Mouse (Mus musculus) monocyte, adult 2 months (primary cell): ENCODE measurements around the gene Rab31.
"Not testable (repeated sequence)": the region's sequence is repeated elsewhere in the genome, so short reads cannot be mapped to it uniquely, and the experiment has no call there.

ENCODE experiments used
- DNase-seq, 2 experiments: peaks; one replicate each; pipeline ENCODE4 v3.0.0; 2022; ENCODE audit warnings: low spot score in 2 of 2, low read depth in 1 of 2

Gene Rab31

DNA sequence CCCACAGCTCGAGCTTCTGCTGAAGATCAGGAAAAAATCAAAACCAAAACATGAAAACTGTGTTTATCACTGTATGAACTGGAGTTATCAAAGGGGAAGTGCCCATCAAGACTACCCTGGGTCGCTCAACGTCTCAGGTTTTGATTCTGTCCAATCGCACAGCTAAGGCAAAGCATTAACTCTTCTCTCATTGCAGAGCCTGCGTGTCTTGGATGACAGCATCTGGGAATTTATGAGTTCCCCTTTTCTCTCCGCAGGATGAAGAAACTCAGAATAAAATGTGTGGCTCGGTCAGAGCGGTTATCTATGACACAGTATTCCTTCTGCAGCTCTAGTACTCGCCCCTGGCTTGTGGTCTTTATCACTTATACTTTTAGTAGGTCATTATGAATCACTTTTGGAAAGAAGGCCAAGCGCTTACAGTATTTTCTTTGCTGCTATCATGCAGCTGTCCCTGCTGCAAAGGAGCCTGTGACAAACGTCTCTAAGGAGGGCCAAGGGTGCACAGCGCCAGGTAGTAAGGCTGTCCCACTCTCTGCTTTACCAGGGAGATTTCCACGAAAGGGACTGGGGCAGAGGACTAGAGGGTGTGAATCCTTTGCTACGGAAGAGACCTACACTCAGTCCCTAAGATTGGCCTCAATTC lies 136.7 kb downstream of the Rab31 start:
- DNase-seq, result no peak

DNA sequence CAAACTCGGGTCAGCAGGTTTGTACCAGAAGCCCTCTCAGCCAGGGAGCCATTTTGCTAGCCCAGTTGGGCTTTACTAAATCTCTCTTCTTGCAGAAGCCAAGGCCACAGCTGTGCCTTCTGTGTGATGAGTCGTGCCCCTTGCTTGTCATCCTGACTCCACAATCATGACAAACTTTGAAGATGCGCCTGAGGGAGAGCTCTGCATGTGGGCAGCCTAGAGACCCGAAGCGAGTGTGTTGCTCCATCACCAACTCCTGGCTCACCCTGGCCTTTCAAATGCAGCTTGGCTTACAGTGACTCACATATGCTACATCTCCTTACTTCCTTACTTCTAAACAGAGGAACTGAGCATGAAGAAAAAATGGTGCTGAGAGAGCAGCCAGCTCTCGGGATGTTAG lies 142.6 kb downstream of the Rab31 start:
- DNase-seq, result no peak

DNA sequence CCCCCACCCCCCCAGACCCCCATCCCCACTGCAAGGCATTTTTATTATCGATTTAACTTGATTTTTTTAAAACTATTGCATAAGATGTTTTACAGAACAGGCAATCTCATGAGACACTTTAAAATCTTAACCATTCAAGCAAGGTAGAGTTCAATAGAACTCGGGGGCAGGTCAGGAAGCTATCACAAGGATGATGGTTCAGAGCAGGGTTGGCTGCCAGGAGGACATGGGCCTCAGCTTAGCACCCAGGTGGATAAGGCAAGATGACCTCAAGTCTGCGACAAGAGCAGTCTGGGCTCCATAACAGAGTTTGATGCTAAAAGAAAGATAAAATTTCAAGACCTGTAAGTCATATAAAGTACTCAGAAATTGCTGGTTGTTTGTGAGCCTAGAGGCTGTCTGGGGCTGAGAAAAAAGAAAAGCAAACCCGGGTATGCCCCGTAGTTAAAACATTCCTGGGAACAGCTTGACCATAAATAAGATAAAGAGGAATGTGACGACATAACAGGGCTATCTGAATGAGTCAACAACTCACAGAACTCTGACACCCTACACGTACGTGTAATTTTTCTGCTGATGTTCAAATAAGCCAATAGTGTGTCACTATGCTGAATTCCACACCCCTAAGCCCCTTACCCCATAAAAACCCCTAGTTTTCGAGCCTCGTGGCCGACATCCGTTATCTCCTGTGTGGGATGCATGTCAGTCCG lies 143.6 kb downstream of the Rab31 start:
- DNase-seq, result not testable (repeated sequence)

DNA sequence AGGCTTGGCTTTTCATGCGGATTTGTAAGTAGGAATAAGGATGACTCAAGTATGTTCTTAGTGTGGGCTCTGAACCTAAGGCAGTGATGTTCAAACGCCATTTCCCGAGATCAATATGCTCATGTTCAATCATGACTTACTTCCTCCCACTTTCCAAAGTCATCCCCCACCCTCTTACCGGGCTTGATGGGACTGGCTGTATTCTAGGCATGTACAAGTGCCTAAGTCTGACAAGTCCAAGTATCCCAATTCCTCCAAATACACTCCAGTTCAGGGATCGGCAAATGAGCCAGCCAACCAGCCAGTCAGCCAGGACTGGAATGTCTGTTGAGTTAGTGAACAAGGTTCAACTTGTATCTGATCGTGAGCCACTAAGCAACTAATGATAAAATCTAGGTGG lies 146.3 kb downstream of the Rab31 start:
- DNase-seq, result no peak

DNA sequence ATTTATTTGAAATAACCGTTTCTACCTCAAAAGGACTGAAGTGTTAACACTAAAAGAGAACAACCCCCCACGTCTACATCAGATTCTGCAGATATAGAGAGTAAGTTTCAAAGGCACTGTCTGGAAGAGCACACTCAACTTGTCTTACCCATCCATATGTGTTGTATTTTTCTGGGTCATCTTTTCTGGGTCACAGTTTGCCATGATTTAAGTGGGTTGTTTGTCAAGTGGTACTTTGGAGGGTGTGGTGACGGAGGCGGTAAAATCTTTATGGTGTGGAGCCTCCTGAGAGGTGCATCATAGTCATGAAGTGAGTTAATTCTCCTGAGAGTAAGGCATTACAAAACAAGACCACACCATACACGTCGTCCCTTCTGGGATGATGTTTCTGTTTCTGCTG lies 147.0 kb downstream of the Rab31 start:
- DNase-seq, result no peak

DNA sequence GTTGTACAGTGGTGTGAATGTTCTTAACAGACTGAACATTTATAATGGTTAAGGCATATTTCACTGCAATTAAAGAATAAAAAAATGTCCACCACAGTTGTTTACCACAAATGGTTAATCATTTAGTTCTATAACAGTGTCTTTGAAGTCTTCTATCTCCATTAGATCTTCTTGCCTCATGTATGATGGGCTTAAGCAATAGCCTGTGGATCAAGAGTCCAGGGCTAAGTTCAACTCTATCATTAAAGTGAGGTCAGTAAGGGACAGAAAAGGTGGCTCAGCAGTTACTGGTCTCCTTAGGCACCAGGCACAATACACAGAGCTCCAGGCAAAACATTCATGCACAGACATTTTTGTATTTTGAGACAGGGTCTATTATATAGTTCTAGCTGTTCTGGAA lies 149.4 kb downstream of the Rab31 start:
- no peak for DNase-seq

DNA sequence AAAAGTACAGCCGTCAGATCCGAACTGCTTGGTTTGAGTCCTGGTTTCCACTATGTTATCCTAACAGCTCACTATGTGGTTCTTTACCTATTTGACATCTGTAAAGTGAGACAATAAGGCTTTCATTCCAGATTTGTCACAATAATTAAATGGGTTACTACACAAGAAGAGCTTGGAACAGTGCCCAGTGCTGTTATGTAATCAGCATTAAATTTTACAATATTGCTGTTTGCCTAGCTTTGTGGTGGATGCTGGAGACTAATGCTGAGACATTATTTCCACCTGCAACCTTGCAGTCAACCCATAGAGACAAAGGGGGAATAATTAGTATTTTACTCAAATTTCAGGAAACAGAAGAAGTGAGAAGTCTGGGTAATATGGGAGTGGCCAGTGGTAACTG lies 154.1 kb downstream of the Rab31 start:
- DNase-seq, result no peak

DNA sequence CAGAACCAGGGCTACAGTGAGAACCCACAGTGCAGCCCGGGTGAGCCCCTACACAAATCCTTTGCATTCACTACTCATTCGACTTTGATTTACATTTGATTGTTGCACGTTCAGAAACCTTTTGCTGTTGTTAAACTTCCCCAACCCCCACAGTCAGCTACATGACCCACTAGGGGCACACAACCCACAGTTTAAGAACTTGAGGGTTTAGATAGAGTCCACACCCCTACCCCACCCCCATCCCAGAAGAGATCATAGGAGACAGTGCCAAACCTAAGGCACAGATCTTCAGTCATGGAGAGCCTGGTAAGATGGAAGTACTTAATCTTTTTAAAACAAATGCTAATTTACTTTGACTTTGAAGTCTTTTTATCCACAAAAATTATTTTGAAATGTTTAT lies 156.9 kb downstream of the Rab31 start:
- DNase-seq, result no peak

DNA sequence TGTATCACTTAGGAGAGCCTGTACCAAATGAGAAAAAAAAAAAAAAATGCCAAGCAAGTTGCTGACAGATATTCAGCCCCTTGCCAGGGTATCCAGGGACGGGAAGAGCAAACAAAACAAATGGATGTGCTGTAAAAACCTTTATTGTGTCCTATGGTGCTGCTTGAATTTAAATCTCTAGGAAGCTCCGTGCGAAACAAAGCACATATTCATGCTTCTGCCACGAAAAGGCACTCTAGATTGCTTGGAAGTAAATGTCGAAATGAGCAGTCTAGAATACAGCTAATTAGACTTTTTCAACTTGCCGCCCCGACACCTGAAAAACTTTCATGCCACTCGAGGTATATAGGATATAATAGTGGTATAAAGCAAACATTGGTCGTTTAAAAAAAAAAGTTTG lies 158.1 kb downstream of the Rab31 start:
- DNase-seq, result no peak

DNA sequence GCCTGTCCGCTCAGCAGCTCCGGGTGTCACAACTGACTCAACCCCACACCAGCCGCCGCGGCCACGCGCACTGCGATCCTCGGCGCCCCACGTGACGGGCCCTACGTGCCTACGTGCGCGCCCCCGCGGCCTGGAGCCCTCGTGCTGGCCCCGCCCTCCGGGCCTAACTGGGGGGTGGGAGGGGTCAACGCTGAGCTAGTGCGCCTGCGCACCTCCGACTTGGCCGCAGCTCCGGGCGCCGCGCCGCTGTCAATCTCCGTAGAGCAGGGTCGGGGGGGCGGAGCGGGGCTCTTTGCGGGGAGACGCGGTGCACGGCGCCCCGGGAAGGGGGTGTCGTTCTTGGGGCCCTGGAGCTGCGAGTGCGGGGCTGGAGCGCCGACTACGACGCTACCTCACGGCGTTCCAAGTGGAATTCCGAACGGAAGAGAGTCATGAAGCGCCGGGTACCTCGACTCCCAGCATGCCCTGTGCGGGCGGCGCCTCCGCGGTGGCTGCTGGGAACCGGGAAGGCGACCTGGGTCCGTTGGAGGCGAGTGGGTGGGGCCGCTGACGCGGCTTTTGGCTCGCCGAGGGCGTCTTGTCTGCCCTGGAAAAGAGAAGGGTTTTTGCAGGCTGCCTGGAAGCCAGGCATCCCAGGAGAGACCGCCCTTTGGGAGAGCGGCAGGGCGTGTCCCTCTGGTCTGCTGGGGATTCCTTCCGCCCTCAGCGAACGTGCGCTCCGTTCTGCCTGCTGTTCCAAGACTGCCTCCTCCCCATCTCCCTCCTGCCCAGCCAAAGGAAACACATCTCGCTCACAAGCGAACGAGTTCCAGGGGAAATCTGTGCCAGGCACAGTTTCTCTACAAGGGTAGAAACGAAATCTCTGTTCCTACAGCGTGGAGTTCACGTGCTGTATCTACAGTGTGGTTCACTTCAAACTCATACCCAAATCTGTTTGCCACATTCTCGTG lies 158.8 kb downstream of the Rab31 start, which contains the start of gene Vapa:
Gene Vapa (minus strand): TSS at position 93 of the 950 bp plus-strand sequence.
- peak; percentile 95 to 99 for DNase-seq

DNA sequence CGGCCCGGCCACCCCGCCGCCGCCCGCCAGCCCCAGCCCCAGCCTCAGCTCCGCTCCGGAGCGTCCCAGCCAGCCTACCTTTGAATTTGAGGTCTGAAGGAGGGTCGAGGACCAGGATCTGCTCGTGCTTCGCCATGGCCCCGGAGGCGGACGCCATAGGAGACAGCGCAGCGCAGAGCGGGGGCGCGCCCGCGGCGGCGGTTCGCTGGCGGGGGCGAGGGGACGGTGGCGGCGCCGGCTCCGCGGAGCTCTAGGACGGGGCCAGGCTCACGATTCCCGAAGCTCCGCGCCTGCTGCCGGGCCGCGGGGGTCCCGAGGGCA lies 159.4 kb downstream of the Rab31 start:
- no peak for DNase-seq

DNA sequence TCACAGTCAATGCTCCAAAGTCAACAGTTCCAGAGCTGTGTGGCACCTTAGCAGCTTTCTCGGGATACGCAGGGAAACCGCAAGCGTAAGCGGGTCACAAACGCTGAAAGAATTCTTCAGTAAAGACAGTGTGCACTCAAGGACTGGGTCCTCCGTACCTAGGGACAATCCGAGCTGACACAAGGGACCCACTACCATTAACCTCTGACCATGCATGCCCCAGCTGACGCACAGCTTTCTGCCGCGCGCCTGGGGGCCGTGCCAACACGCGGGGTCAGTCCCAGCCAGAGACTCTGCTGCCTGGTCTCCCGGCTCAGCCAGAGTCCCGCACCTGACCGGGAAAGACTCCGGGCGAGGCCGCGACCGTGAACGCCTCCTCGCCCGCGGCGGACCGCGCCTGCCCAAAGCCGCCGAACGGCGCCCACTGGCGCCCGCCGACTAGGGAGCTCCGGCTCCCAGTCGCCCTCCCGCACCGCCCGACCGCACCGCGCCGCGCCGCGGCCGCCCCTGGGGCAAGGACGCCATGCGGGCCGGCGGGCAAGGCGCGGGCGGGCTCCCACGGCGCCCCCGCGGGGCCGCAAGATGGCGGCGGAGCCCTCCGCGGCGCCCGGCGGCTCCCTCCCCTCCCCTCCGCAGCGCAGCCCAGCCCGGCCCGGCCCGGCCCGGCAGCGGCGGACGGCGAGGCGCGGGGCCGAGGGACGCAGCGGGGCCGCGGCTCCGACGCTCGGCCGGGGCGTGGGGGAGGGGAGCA lies 160.0 kb downstream of the Rab31 start:
- DNase-seq, result peak in 1 of 2 experiments; percentile 19

DNA sequence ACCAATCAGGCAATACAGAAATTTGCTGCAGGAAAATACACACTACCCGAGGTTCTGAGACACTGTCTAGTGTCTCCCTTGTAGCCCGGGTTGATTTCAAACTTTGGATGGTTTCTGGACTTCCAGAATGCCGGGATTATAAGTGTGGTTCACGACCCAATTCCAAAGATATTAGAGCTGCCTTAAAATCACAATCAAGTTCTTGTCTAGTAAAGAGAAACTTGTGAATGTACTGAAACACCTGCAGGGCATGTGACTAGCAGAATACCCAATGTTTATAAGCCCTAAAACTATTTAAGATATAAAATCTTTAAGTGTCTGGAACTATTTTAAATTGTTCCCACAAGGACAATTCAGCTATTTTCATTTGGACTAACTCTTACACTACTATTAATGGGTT lies 160.8 kb downstream of the Rab31 start:
- DNase-seq, result no peak

DNA sequence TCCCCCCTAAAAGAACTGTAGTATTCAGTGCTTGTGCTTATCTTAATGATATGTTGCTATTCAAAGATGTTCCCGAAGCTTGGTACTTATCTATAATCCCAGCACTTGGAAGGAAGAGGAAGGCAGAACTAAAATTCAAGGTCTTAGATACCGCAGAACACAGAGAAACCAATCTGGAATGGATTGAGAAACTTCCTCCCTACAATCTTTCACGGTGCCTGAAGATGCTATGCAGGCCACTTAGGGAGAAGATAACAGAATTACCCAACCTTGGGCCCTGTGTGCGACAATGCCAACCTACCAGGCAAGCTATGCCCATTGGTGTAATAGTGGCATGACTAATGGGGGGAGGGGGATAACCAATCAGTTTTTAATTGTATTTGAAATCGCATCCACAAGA lies 163.8 kb downstream of the Rab31 start:
- no peak for DNase-seq

DNA sequence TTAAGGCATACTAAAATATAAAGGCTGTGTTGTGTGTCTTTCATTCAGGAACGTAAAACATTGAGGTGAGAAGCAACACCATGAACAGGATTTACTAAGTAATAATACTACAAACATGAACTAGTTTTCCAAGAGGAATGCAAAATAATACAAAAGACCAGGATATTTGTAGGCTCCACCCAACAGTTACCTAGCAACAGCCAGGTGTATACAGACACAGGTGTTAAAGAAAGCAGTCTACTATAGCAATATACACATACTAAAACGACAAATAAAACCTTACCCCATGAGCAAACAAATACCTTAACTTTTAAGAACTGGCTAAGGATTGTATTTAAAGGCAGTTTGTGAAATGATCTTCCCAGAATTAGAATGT lies 164.3 kb downstream of the Rab31 start:
- no peak for DNase-seq

DNA sequence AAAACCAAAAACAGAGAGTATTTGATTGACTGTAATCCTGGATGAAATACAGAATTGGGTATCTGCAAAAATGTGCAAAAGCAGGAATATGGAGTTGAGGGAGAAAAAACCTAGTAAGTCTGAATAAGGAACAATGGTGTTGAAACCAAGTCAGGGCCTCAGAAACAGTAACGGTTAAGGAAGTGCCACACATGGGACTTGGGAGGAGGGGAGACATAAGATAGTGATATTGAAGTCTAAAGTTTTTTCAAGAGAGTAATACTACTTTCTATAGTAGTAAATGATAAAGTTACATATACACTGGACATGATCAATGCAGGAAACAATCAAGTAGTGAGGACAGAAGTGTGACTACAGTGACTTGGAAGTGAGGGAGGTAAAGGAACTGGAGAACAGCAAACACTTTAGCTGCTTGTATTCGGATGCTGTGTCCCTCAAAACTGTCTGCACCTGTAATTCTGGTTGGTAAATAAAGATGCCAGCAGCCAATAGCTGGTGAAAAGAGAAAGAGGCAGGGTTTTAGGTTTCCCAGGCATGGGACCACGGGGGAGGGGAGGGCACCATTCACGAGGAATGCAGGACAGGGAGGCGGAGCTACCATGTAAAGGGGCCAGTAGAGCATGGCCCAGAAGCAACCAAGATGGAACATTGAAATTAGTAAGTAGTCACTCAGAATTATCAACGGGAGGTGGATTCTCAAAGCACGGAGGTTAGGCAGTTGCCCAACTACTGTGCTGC lies 164.8 kb downstream of the Rab31 start:
- no peak for DNase-seq

DNA sequence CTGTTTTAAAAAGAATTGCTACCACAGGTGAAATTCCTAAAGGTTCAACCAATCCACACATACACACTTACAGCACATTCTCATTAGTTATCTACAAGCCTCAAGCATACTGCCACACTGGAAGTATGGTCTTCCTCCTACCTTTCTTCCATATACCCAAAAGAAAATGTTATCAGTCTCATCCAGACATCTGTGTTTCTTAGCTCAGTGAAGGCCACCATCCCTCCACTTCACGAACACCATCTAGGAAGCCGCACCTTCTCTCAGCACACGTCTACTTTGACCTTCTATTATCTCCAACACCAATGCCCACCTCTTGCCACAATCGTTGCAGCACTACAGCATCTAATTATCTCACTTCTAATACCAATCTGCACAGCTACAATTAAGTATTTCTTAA lies 166.5 kb downstream of the Rab31 start:
- no peak for DNase-seq

DNA sequence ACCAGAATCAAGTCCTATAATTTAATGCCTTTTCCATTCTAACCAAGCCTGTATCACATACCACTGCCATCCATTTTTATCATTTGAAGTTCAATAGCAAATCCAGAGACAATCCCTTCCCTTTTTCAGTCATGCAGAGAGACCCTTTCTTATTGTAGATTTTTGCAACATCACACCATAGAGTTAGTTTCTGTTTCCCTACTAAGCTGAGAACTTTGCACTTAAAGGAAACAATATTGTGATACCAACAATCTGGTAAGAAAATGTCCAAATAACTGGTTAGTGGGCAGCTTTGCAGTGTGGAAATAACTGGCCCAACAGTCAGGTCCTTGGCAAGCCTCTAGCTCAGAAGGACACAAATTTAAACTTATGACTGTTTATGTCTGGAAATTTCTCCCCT lies 167.7 kb downstream of the Rab31 start:
- DNase-seq, result no peak

DNA sequence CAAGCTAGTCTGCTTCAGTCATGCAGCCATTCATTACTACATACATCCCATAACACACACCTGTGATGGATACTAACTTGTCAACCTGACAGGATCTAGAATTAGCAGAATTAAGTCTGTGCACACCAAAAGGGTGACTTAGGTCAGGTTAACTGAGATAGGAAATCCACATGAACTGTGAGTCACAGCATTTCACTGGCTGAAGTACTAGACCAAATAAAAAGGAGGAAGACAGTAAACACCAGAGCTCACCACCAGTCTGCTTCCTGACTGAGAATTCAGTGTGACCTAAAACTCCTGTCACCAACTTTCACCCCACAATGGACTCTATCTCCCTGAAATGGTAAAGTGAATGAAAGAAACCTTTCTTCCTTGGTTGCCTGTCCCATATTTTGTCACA lies 168.2 kb downstream of the Rab31 start:
- DNase-seq, result no peak
